Mouse (Mus musculus) heart, adult 2 months (tissue): ENCODE measurements around the gene Pacrg.

Experiments used
- EP300 ChIP-seq: fragments of 200-500 bp; IDR thresholded peaks from 2 replicates; pipeline ENCODE4 v1.6.1; 2011; ENCODE audit warnings: low read depth, low read length, control low read depth; ENCODE audit not compliant: insufficient read depth
- POLR2A ChIP-seq: fragments of 200-500 bp; IDR thresholded peaks from 2 replicates; pipeline ENCODE4 v1.6.1; 2011; ENCODE audit warnings: mild to moderate bottlenecking, low read depth, low read length, control low read depth; ENCODE audit not compliant: insufficient read depth

DNA sequence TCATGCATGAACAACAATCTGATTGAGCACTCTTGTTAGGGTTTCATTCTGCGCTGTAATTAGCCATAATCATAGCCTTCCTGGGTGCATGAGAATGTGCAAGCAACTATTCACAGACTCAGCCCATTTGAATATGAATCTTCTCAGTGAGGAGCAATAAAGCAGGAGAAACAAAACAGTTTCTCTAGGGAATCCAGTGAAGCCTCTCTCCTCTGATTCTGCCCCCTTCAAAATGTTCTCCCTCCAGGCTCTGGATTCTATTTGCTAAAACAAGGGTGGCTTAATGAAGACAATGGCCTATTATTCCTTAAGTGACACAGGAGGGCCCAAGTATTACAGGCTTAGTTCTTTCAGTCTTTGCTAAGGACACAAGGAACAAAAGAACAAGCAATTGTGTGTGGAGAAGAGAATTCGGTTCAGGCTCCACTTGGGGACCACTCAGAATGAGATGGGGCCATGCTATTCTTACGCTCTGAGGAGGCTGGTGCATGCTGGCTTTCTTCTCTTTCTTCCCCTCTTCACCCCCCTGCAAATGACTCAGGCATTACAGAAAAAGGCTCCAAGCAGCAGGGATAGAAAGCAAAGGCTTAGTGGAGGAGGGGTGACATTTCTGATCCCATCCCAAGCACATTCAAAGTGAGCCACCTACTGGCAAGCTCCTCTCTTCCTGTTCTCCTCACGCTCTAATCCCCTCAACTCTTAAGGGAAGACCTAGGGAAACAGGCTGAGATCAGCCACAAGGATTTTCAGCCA lies 95.2 kb downstream of the Pacrg start:
- TF ChIP-seq EP300 (0 out of 2 replicates have a peak, but pooled peaks have one; percentile 54), POLR2A (no peak)
